Mouse (Mus musculus) lung, embryonic 14.5 days (tissue): ENCODE measurements around the gene Xrn1. TPM values are rescaled to one million over a fixed set of nuclear protein-coding genes. Genes with fewer than 3 reads are reported as not detected.

ENCODE experiments used
- ATAC-seq: fragments of 200-750 bp; cut with Nextera tagmentation; 2 replicates; pipeline ENCODE4 v1.8.0; 2017; ENCODE audit warnings: mild to moderate bottlenecking, moderate TSS enrichment, moderate library complexity; ENCODE audit not compliant: insufficient read depth
- DNase-seq: peaks from one replicate; pipeline ENCODE4 v3.0.0-alpha.2; 2015
- H3K27ac ChIP-seq: fragments of 300-500 bp; sonication (generic); 2 replicates; pipeline ENCODE4 v1.5.1; 2014; ENCODE audit warnings: low read depth, mild to moderate bottlenecking, moderate library complexity
- H3K27me3 ChIP-seq: fragments of 300-500 bp; sonication (generic); 2 replicates; pipeline ENCODE4 v1.6.1; 2014; ENCODE audit warnings: low read length, control low read depth; ENCODE audit not compliant: insufficient read depth
- H3K36me3 ChIP-seq: fragments of 300-500 bp; sonication (generic); 2 replicates; pipeline ENCODE4 v1.6.1; 2014; ENCODE audit warnings: control low read depth; ENCODE audit not compliant: insufficient read depth
- H3K4me1 ChIP-seq: fragments of 300-500 bp; sonication (generic); 2 replicates; pipeline ENCODE4 v1.6.1; 2014; ENCODE audit warnings: antibody characterized with exemption, control low read depth; ENCODE audit not compliant: insufficient read depth
- H3K4me2 ChIP-seq: fragments of 300-500 bp; sonication (generic); 2 replicates; pipeline ENCODE4 v1.6.1; 2014; ENCODE audit warnings: mild to moderate bottlenecking
- H3K4me3 ChIP-seq: fragments of 300-500 bp; sonication (generic); 2 replicates; pipeline ENCODE4 v1.5.1; 2014; ENCODE audit warnings: low read depth, low read length
- H3K9ac ChIP-seq: fragments of 300-500 bp; sonication (generic); 2 replicates; pipeline ENCODE4 v1.6.1; 2014
- H3K9me3 ChIP-seq: fragments of 300-500 bp; sonication (generic); 2 replicates; pipeline ENCODE4 v1.6.1; 2016; ENCODE audit warnings: low read depth, low read length, control low read depth
- CTCF ChIP-seq: IDR thresholded peaks from 2 replicates; pipeline ENCODE4 v1.5.1; 2016; ENCODE audit warnings: antibody characterized with exemption, low read depth
- WGBS: fragments of 180-500 bp; shearing (Covaris S2); extraction: QIAGEN DNeasy Blood & Tissue Kit; methylation state at CpG from one replicate; pipeline ENCODE4 v1.1.7; 2014; 5-methylcytosine and 5-hydroxymethylcytosine counted together
- polyA plus RNA-seq: library from polyadenylated mRNA; unstranded; fragments of >200 nt; fragmentation: Nextera tagmentation; extraction: Ambion mirVana; gene quantifications from 2 replicates; pipeline ENCODE4 v1.2.1, GENCODE M21; 2014

Xrn1 gene
- polyA plus RNA-seq, 1 experiment from 2014 or later = 21.1 TPM

GRCm38 (mm10) chr9:96004455-96004854 lies 49.9 kb downstream of the Xrn1 start:
- WGBS = 90% methylated on average over 7 of the region's 7 CpGs
- no peak overlapping the region for H3K9ac ChIP-seq
- no peaks in the 10 kb centered on the region for H3K9me3 ChIP-seq
- no peak overlapping the region for H3K4me3 ChIP-seq
- ATAC-seq = no peak
- H3K27me3 ChIP-seq = no peaks in the 10 kb centered on the region
- H3K4me2 ChIP-seq = no peak overlapping the region
- no peak for DNase-seq
- no peak for TF ChIP-seq CTCF
- H3K36me3 ChIP-seq = peaks cover 81% of the 10 kb centered on the region
- no peaks in the 10 kb centered on the region for H3K4me1 ChIP-seq
- no peak overlapping the region for H3K27ac ChIP-seq

- Histone ChIP-seq H3K4me3 (no peak overlapping the region), H3K9ac (no peak overlapping the region), H3K4me1 (no peaks in the 10 kb centered on the region), H3K9me3 (no peaks in the 10 kb centered on the region), H3K4me2 (no peak overlapping the region), H3K27me3 (no peaks in the 10 kb centered on the region), H3K27ac (no peak overlapping the region), H3K36me3 (peaks cover 60% of the 10 kb centered on the region)
- 88% methylated on average over 7 of the region's 7 CpGs for WGBS
- ATAC-seq = no peak
- no peak for TF ChIP-seq CTCF
- no peak for DNase-seq
Measured at GRCm38 (mm10) chr9:96010664-96011063, 56.1 kb downstream of the Xrn1 start.

- ATAC-seq (no peak), DNase-seq (no peak)
- WGBS = 92% methylated on average over 3 of the region's 3 CpGs
Measured at GRCm38 (mm10) chr9:96023921-96024320, 69.4 kb downstream of the Xrn1 start.

GRCm38 (mm10) chr9:96027913-96028312 lies 73.4 kb downstream of the Xrn1 start:
- ATAC-seq (no peak), DNase-seq (no peak)
- Histone ChIP-seq H3K9ac (no peak overlapping the region), H3K4me2 (no peak overlapping the region), H3K27ac (no peak overlapping the region), H3K4me1 (no peaks in the 10 kb centered on the region), H3K27me3 (no peaks in the 10 kb centered on the region), H3K36me3 (peaks cover 75% of the 10 kb centered on the region), H3K9me3 (no peaks in the 10 kb centered on the region), H3K4me3 (no peak overlapping the region)
- TF ChIP-seq CTCF = no peak
- 64% methylated on average over 3 of the region's 3 CpGs for WGBS

More at GRCm38 (mm10) chr9:96023921-96024320, 69.4 kb downstream of the Xrn1 start:
- no peaks in the 10 kb centered on the region for H3K27me3 ChIP-seq
- no peak overlapping the region for H3K9ac ChIP-seq
- no peaks in the 10 kb centered on the region for H3K4me1 ChIP-seq
- no peak overlapping the region for H3K4me2 ChIP-seq
- H3K4me3 ChIP-seq = no peak overlapping the region
- H3K27ac ChIP-seq = no peak overlapping the region
- H3K9me3 ChIP-seq = no peaks in the 10 kb centered on the region
- peaks cover 68% of the 10 kb centered on the region for H3K36me3 ChIP-seq
- no peak for TF ChIP-seq CTCF

- Histone ChIP-seq H3K9me3 (no peaks in the 10 kb centered on the region), H3K27ac (no peak overlapping the region), H3K9ac (no peak overlapping the region), H3K27me3 (no peaks in the 10 kb centered on the region), H3K4me1 (no peaks in the 10 kb centered on the region), H3K4me2 (no peak overlapping the region), H3K36me3 (peaks cover 74% of the 10 kb centered on the region), H3K4me3 (no peak overlapping the region)
- DNase-seq = peak; percentile 69
- WGBS = 43% methylated on average over 1 of the region's 1 CpGs
- TF ChIP-seq CTCF = peak; percentile 69
- ATAC-seq = no peak
Measured at GRCm38 (mm10) chr9:96028818-96029217, 74.3 kb downstream of the Xrn1 start.

GRCm38 (mm10) chr9:96029886-96030285 lies 75.3 kb downstream of the Xrn1 start:
- Histone ChIP-seq H3K27me3 (no peaks in the 10 kb centered on the region), H3K36me3 (peaks cover 78% of the 10 kb centered on the region), H3K27ac (no peak overlapping the region), H3K9ac (no peak overlapping the region), H3K4me1 (no peaks in the 10 kb centered on the region), H3K4me3 (no peak overlapping the region), H3K9me3 (no peaks in the 10 kb centered on the region), H3K4me2 (no peak overlapping the region)
- WGBS = 94% methylated on average over 5 of the region's 5 CpGs
- ATAC-seq = no peak
- TF ChIP-seq CTCF = no peak
- no peak for DNase-seq

GRCm38 (mm10) chr9:96035371-96036086 lies 81.0 kb downstream of the Xrn1 start:
- Histone ChIP-seq H3K4me3 (no peak overlapping the region), H3K9me3 (no peaks in the 10 kb centered on the region), H3K4me2 (no peak overlapping the region), H3K27me3 (no peaks in the 10 kb centered on the region), H3K4me1 (no peaks in the 10 kb centered on the region), H3K9ac (no peak overlapping the region), H3K36me3 (peaks cover 65% of the 10 kb centered on the region), H3K27ac (no peak overlapping the region)
- no peak for ATAC-seq
- WGBS = 74% methylated on average over 3 of the region's 3 CpGs
- TF ChIP-seq CTCF = no peak
- DNase-seq = no peak
